Comparison of ENCODE assay signal across 1 mouse cellular context in the genomic region with DNA sequence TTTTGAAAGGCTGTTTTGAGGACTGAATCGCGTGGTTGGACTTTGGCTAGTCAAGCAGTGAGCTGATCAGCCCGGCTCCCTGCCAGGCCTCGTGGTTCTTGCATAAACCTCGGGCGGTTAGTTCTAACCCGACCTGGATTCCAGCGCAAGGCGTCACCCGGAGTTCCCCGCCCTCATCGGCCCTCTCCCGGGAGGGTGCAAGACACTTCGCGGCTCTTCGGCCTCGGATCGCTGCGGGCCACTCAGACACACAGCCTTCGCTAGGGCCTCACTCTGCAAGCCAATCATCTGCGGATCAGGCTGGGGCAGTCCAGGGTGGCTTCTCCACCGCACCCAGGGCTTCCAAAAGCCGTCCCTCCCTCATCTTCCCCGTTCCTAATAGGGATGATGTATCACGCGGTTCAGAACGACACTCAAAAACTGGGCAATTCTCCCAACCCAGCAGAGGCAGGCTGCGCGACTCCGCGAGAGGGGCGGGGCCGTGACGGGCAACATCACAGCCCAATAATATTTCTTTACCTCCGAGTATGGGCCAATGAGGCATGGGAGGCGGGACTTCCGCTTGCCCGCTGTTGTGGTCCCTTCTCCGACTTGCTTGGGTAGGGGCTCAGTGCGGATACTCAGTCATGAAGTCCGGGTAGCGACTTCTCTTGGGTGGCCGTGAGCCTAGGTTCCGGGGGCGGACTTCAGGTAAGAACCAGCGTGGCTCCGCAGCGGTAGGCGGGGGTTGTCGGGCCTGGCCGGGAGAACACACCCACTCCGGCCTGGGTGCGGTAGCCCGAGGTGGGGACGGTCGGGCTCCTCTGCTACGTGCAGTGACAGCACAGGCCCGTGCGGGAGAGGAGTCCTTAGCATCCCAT.
TF ChIP-seq lines count a peak whose summit lies in the region.

TSS of gene Rnf13 (plus strand) at position 552 of the 860 bp plus-strand sequence.

TF ChIP-seq in MEL, 35 proteins besides CTCF, POLR2A, EP300 and RAD21 (continued from another document):
- TF ChIP-seq TBP (IDR thresholded peaks at IDR 0.05; ENCODE audit: low read depth, low read length) (peak; percentile 80), NRF1 (IDR thresholded peaks at IDR 0.05; ENCODE audit: insufficient read depth, low read depth, low read length, poor library complexity, severe bottlenecking) (peak; percentile 34; the same call in 1 of the 2 replicates)
